Mouse (Mus musculus) CD4-positive, CD25-positive, alpha-beta regulatory T cell, adult 2 months (primary cell): Measurements from ENCODE around the gene Il17ra.

Experiments used
- DNase-seq: peaks from one replicate; pipeline ENCODE4 v3.0.0-alpha.2; 2012; ENCODE audit warnings: low read depth, low spot score

Gene Il17ra

DNA sequence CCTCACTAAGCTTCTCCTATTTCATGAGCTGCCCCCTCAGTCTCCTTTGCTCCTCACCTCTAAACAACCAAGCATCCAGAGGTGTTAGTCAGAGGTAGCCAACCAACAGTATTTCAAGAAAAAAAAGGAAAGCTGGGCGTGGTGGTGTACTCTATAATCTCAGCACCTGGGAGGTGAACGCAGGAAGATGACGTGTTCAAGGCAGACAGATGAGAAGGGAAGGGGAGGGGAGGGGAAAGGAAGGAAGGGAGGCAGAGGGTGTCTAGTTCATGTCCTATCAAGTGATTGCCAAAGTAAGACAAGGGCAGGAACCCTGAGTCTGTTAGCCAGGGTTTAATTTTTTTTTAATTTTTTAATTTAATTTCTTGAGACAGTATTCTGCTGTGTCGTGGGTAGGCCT is 45.6 kb downstream of the Il17ra start:
- peak; percentile 58 for DNase-seq

DNA sequence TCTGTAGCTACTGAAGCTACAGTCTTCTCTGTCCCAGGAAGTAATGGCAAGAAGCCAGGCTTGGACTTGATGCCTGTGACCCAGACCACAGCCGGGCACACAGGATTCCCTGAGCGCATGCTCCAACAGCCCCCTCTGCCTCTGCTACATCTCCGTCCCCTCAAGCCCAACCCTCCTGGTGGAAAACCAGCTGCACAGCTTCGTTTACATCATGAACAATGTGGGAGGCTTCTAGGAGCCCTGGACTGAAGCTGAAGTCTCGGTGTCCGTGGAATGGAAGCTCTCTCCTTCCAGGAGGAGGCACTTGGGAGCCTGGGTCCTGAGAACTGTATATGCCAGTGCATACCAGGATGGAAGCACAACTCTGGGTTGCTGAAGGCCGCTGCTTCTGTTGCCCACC is 46.9 kb downstream of the Il17ra start:
- no peak for DNase-seq

DNA sequence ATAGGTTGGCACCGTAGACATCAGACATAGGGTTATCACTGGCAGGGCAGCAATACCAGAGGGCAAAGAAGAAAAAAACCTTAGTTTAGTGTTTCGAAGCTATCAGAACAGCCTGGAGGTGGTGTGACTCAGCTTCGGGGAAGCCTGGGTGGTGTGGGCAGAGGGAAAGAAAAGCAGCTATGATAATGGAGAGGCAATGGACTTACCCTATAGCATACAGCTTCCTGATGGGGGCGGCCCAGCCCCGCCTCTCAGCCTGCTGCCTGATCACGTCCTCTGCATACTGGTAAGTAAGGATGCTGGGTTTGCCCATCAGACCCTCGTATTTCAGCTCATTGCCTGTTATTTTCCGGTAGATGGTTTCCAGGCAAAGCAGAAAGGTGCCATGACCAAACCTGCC is 47.4 kb downstream of the Il17ra start:
- DNase-seq, result no peak

DNA sequence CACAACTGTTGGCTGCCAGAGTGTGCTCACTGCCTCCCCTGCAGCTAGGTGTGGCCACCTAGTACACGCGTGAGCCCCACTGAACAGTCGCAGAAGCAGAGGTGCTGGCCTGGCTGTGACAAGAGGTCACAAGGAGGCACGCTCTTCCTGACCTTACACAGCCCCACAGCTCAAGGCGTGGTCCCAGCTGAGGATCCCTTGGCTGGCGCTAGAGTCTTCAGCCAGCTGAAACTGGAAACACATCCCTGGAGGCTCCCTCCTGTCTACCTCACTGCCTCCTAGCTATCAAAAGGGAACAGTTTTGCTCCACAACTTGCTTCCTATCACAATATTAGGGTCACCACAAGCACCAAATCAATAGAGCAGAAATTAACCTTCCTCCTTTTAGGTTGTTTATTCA is 48.2 kb downstream of the Il17ra start:
- no peak for DNase-seq

DNA sequence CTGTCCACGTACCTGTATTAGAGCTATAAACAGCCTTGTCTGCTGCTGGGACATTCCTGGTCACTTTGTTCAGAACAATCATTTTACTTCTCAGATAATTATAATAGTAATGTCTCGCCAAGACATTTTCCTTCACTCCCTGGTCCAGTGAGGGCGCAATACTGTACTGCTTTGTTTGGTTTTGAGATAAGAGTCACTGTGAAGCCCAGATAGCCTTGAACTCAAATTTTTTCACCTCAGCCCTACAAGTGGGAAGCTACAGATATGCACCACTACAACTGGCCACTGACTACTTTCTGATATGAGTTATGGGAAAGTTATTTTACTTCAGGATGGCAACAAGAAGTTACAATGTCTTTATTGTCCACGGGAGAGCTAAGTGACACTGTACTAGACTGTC is 53.4 kb downstream of the Il17ra start:
- no peak for DNase-seq

DNA sequence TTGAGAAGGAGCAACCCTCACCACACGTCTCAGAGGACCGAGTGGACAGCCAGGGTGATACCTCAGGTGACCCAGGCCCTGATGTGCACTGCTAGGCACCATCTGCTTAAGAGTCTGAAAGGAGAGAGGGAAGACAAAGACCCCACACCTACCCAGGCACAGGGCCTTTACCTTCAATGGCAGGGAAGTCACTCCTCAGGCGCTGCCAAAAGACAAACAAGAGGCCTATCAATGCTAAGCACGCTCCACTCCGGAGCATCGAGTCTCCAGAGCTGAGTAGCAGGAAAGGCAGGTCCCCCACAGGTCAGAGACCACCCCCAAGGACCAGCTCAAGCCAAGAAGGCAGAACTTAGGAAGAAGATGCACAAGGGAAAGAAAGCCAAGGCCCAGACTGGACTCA is 53.8 kb downstream of the Il17ra start:
- no peak for DNase-seq

DNA sequence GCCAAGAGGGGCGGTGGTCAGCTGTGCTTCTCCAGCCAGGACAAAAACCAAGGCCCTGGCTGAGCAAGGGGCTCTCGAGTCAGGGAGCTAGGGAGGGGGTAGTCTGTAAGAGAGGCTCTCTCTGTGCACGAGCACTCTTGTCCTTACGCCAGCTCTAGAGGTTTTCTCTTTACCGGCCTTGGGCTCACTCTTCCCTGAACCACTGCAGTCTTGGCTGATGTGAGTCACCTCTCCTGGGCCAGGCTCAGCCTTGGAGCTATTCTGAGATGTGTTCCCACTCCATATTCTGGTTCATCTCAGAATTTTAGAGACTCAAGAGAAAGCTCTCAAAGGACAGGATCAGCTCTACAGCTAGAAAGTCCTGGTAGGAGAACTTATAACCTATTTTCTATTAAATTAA is 54.3 kb downstream of the Il17ra start:
- no peak for DNase-seq

DNA sequence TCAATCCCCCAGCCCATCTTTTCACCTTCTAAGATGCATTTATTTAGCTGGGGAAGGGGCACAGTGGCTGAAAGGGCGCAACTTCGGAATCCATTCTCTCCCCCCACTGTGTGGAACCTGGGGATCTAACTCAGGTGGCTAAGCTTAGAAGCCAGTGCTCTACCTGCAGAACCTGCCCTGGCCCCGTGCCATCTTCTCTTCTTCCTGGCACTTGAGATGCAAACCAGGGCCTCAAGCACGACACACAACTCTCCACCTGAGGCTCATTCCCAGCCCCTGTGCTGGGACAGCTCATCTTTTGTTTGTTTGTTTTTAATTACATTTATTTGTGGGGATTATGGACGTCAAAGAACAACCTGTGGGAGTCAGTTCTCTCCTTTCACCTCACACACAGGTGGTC is 56.6 kb downstream of the Il17ra start:
- no peak for DNase-seq

DNA sequence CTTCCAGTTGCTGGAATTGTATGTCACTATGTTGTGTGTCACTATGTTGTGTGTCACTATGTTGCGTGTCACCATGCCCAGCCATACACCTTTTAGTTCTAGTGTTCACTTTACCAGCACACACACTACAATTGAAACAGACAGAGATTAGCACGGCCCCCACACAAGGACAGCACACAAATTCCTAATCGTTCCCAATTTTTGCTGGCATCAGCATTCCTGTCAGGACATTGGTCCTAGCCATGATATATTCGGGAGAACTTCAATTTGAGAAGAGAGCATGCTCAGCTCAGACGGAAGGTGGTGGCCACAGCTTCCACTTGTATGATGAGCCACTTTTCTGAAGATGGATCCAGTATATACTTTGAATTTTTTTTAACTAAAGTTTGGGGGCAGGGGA is 61.7 kb downstream of the Il17ra start:
- DNase-seq, result no peak

DNA sequence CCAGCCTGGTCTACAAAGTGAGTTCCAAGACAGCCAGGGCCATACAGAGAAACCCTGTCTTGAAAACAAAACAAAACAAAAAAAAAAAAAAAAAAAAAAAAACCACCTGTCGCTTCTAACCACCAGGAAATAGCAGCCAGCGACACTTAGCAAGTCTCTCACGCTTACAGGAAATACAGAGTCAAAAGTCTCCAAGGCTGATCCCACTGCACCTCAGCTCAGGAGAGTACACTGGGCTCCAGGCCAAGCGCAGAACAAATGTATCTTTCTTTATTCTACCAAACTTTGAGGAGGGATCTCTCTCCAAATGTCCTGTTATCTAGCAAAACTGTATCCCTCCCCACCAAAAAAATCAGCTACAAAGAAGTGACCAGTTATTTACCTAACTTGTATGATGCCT is 66.1 kb downstream of the Il17ra start:
- DNase-seq, result peak; percentile 69

DNA sequence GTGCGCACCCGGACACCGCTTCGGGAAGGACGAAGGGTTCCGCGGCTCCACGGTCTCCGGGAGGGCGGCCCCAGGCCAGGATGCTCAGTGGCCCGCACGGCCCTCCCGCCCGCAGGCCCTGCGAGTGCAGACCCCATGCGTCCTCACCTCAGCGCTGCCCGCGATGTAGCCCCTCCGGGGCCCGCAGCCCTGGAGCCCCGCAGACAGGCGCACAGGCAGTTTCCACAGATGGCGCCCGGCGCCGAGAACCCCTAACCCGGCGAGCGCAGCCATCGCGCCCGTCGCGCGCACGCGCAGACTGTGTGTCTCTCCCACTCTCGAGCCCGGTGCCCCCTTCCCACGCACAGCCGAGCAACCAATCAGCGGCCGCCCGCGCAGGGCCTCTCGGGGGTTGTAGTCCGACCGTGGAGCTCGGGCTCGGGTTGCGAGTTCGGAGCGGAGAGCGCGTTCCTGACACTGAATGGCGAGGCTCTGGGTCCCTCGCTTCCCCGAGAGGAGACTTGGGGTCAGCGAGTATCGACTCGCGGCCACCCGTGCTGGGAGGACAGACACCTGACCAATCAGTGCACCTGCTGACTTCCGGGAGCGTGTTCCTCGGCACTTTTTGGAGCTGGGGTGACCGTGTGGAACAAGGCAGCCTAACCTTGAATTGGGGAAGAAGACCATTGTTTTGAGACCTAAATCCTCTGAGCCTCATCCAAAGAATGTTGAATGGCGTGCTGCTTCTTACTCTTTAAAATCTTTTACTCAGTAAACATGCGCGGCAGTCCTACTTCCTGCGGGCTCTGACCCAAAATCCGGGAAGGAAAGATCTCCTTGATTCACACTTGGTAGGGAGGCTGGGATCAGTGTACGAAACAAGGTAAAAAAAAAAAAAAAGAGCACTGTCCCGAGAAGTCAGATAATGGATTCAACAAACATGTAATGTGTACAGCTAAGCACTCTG is 68.2 kb downstream of the Il17ra start, which contains the start of gene Hdhd5:
Gene Hdhd5, minus strand, starts transcription at position 300 of the 946 bp plus-strand sequence.
- DNase-seq, result peak; percentile 98

DNA sequence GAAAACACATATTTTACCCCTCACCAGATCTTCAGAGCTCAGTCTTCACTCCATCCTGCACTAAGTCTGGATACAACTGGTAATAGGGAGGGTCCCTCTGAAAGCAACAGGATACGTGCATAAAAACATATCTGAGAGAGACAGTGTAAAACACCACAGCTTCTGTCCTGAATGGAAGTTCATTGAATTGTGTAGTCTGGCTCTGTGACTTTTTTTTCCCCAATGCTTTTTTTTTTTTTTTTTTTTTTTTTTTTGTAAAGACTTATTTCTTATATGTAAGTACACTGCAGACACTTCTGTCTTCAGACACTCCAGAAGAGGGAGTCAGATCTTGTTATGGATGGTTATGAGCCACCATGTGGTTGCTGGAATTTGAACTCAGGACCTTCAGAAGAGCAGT is 69.5 kb downstream of the Il17ra start:
- no peak for DNase-seq

DNA sequence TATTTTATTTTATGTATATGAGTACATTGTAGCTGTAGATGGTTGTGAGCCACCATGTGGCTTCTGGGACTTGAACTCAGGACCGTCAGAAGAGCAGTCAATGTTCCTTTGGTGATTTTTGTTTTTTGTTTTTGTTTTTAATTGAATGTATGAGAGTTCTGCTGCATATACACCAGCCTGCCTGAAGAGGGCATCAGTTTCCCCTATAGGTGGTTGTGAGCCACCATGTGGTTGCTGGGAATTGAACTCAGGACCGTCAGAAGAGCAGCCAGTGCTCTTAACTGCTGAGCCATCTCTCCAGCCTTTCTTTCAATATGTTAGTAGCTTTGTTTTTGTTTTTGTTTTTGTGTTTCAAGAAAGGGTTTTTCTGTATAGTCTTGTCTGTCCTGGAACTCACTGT is 73.3 kb downstream of the Il17ra start:
- peak; percentile 46 for DNase-seq
